Mouse (Mus musculus) testis, adult 2 months (tissue): ENCODE data around the gene Nr1d1. TPM values are rescaled to one million over a fixed set of nuclear protein-coding genes. Genes with fewer than 3 reads are reported as not detected.

Source experiments
- H3K27ac ChIP-seq: fragments of 200-500 bp; 2 replicates; pipeline ENCODE4 v1.5.1; 2012; ENCODE audit warnings: low read depth, low read length; ENCODE audit not compliant: control insufficient read depth, insufficient read depth
- H3K27me3 ChIP-seq: fragments of 200-500 bp; 2 replicates; pipeline ENCODE4 v1.6.1; 2012; ENCODE audit warnings: mild to moderate bottlenecking, low read length, moderate library complexity; ENCODE audit not compliant: control insufficient read depth, insufficient read depth
- H3K36me3 ChIP-seq: fragments of 200-500 bp; 2 replicates; pipeline ENCODE4 v1.6.1; 2012; ENCODE audit warnings: mild to moderate bottlenecking, low read length; ENCODE audit not compliant: control insufficient read depth, insufficient read depth
- H3K4me1 ChIP-seq: fragments of 200-500 bp; 2 replicates; pipeline ENCODE4 v1.6.1; 2012; ENCODE audit warnings: low read length; ENCODE audit not compliant: control insufficient read depth, insufficient read depth
- H3K4me3 ChIP-seq: fragments of 200-500 bp; 2 replicates; pipeline ENCODE4 v1.5.1; 2012; ENCODE audit warnings: low read depth, mild to moderate bottlenecking, low read length, moderate library complexity, mixed read lengths; ENCODE audit not compliant: control insufficient read depth
- CTCF ChIP-seq: fragments of 200-500 bp; IDR thresholded peaks from 2 replicates; pipeline ENCODE4 v1.5.1; 2012; ENCODE audit warnings: low read depth, mild to moderate bottlenecking, inconsistent platforms, low read length, moderate library complexity; ENCODE audit not compliant: control insufficient read depth, insufficient read depth, insufficient replicate concordance
- POLR2A ChIP-seq: fragments of 200-500 bp; IDR thresholded peaks from 2 replicates; pipeline ENCODE4 v1.6.1; 2012; ENCODE audit warnings: low read depth, mild to moderate bottlenecking, inconsistent platforms, low read length, moderate library complexity; ENCODE audit not compliant: control insufficient read depth
- polyA plus RNA-seq: library from polyadenylated mRNA; depleted of rRNA; stranded (reverse); fragments of >200 nt; gene quantifications from 2 replicates; pipeline ENCODE4 v1.2.3, GENCODE M21; 2012

Nr1d1 gene
- polyA plus RNA-seq, 1 experiment = 34.7 TPM

- no peak for TF ChIP-seq POLR2A
- H3K27ac ChIP-seq = no peak overlapping the region
- no peak overlapping the region for H3K4me3 ChIP-seq
Observed at GRCm38 (mm10) chr11:98767713-98768112, 7.4 kb downstream of the Nr1d1 start.

GRCm38 (mm10) chr11:98767276-98767675 is 7.9 kb downstream of the Nr1d1 start:
- H3K27ac ChIP-seq = no peak overlapping the region
- no peaks in the 10 kb centered on the region for H3K36me3 ChIP-seq
- TF ChIP-seq CTCF (no peak), POLR2A (no peak)
- H3K4me3 ChIP-seq = no peak overlapping the region
- H3K4me1 ChIP-seq = peaks cover 20% of the 10 kb centered on the region
- no peaks in the 10 kb centered on the region for H3K27me3 ChIP-seq

More at GRCm38 (mm10) chr11:98767713-98768112, 7.4 kb downstream of the Nr1d1 start:
- Histone ChIP-seq H3K27me3 (no peaks in the 10 kb centered on the region), H3K36me3 (no peaks in the 10 kb centered on the region), H3K4me1 (peaks cover 21% of the 10 kb centered on the region)

GRCm38 (mm10) chr11:98766816-98767215 is 8.3 kb downstream of the Nr1d1 start:
- H3K36me3 ChIP-seq = no peaks in the 10 kb centered on the region

GRCm38 (mm10) chr11:98766346-98766745 is 8.8 kb downstream of the Nr1d1 start:
- Histone ChIP-seq H3K36me3 (no peaks in the 10 kb centered on the region), H3K4me1 (peaks cover 18% of the 10 kb centered on the region), H3K27me3 (no peaks in the 10 kb centered on the region), H3K4me3 (no peak overlapping the region), H3K27ac (no peak overlapping the region)
- TF ChIP-seq CTCF = no peak
- TF ChIP-seq POLR2A = no peak

More at GRCm38 (mm10) chr11:98766816-98767215, 8.3 kb downstream of the Nr1d1 start:
- peaks cover 19% of the 10 kb centered on the region for H3K4me1 ChIP-seq
- no peak overlapping the region for H3K4me3 ChIP-seq
- H3K27me3 ChIP-seq = no peaks in the 10 kb centered on the region
- H3K27ac ChIP-seq = no peak overlapping the region
- TF ChIP-seq POLR2A (no peak), CTCF (no peak)

GRCm38 (mm10) chr11:98765421-98766309 is 9.5 kb downstream of the Nr1d1 start:
- Histone ChIP-seq H3K4me3 (no peak overlapping the region), H3K36me3 (no peaks in the 10 kb centered on the region), H3K4me1 (peaks cover 18% of the 10 kb centered on the region), H3K27me3 (no peaks in the 10 kb centered on the region), H3K27ac (no peak overlapping the region)
- TF ChIP-seq POLR2A = no peak
- no peak for TF ChIP-seq CTCF

GRCm38 (mm10) chr11:98764746-98765145 is 10.4 kb downstream of the Nr1d1 start:
- no peak for TF ChIP-seq CTCF
- no peak for TF ChIP-seq POLR2A
- no peak overlapping the region for H3K4me3 ChIP-seq
- no peaks in the 10 kb centered on the region for H3K27me3 ChIP-seq
- no peak overlapping the region for H3K27ac ChIP-seq
- peaks cover 13% of the 10 kb centered on the region for H3K4me1 ChIP-seq
- no peaks in the 10 kb centered on the region for H3K36me3 ChIP-seq

GRCm38 (mm10) chr11:98764091-98764490 is 11.0 kb downstream of the Nr1d1 start:
- no peak overlapping the region for H3K4me3 ChIP-seq
- no peak for TF ChIP-seq CTCF
- TF ChIP-seq POLR2A = no peak
- peaks cover 13% of the 10 kb centered on the region for H3K4me1 ChIP-seq
- no peaks in the 10 kb centered on the region for H3K36me3 ChIP-seq
- no peak overlapping the region for H3K27ac ChIP-seq
- H3K27me3 ChIP-seq = no peaks in the 10 kb centered on the region
